Mouse (Mus musculus) kidney, adult 2 months (tissue): Measurements from ENCODE around the gene Oscar. TPM values are rescaled to one million over a fixed set of nuclear protein-coding genes. Genes with fewer than 3 reads are reported as not detected.
A peak's percentile ranks its signal among the peaks of the same experiment; 100 is the strongest.

Source experiments
- DNase-seq: peaks from one replicate; pipeline ENCODE4 v3.0.0; 2021
- H3K27ac ChIP-seq: fragments of 200-500 bp; 2 replicates; pipeline ENCODE4 v1.5.1; 2012; ENCODE audit warnings: low read depth, low read length, control low read depth, inconsistent platforms; ENCODE audit not compliant: insufficient read depth
- H3K27me3 ChIP-seq: fragments of 200-500 bp; replicated peaks from 2 replicates; pipeline ENCODE4 v1.6.1; 2012; ENCODE audit warnings: mild to moderate bottlenecking, moderate library complexity, low read length, inconsistent platforms; ENCODE audit not compliant: control insufficient read depth, insufficient read depth
- H3K36me3 ChIP-seq: fragments of 200-500 bp; 2 replicates; pipeline ENCODE4 v1.6.1; 2012; ENCODE audit warnings: mild to moderate bottlenecking, moderate library complexity, low read length, inconsistent platforms; ENCODE audit not compliant: control insufficient read depth, insufficient read depth
- H3K4me1 ChIP-seq: fragments of 200-500 bp; 2 replicates; pipeline ENCODE4 v1.6.1; 2011; ENCODE audit warnings: low read length; ENCODE audit not compliant: control insufficient read depth, insufficient read depth
- H3K4me3 ChIP-seq: fragments of 200-500 bp; 2 replicates; pipeline ENCODE4 v1.5.1; 2011; ENCODE audit warnings: mild to moderate bottlenecking, low read depth, low read length, control low read depth; ENCODE audit not compliant: insufficient read depth
- CTCF ChIP-seq: fragments of 200-500 bp; conservative IDR thresholded peaks from 2 replicates; pipeline ENCODE4 v1.5.1; 2011; ENCODE audit warnings: low read depth, mild to moderate bottlenecking, control low read depth, low read length, moderate library complexity, mixed read lengths; ENCODE audit not compliant: insufficient read depth, insufficient read length
- POLR2A ChIP-seq: fragments of 200-500 bp; IDR thresholded peaks from one replicate; pipeline ENCODE4 v1.6.1; 2011; ENCODE audit warnings: low read depth, low read length, control low read depth
- WGBS: fragments of 180-500 bp; shearing (Covaris S2); methylation state at CpG from one replicate; pipeline ENCODE4 v1.1.7; 2018; 5-methylcytosine and 5-hydroxymethylcytosine counted together
- polyA plus RNA-seq: library from polyadenylated mRNA; depleted of rRNA; stranded (reverse); fragments of >200 nt; gene quantifications from 2 replicates; pipeline ENCODE4 v1.2.3, GENCODE M21; 2012

Oscar gene
- polyA plus RNA-seq, 1 experiment, result 0.19 TPM

- Histone ChIP-seq H3K4me1 (peaks cover 10% of the 10 kb centered on the region), H3K27ac (peak overlapping the region; percentile 99; the same call in 1 of the 2 replicates), H3K27me3 (no peaks in the 10 kb centered on the region), H3K4me3 (peak overlapping the region; percentile 99), H3K36me3 (no peaks in the 10 kb centered on the region)
- WGBS, result 29% methylated on average over 4 of the region's 4 CpGs
- DNase-seq, result no peak
- TF ChIP-seq POLR2A, result no peak
- TF ChIP-seq CTCF, result no peak
Measured at GRCm38 (mm10) chr7:3629030-3629429, 13.1 kb upstream of the Oscar start.

- TF ChIP-seq POLR2A, result peak; percentile 65
- TF ChIP-seq CTCF, result no peak
- peak; percentile 94 for DNase-seq
- H3K4me1 ChIP-seq, result no peaks in the 10 kb centered on the region
- H3K27ac ChIP-seq, result peak within 1 kb of the TSS; percentile 87
- no peaks in the 10 kb centered on the region for H3K27me3 ChIP-seq
- H3K4me3 ChIP-seq, result peak within 1 kb of the TSS; percentile 86
- 1% methylated on average over 32 of the region's 32 CpGs for WGBS
- H3K36me3 ChIP-seq, result no peaks in the 10 kb centered on the region; the same call in 1 of the 2 replicates
Measured at GRCm38 (mm10) chr7:3617242-3617995, 1.5 kb upstream of the Oscar start, which contains the start of gene Ndufa3. Ndufa3 (plus strand) TSS chr7:3617373.

- TF ChIP-seq CTCF (peak; percentile 35; the same call in 1 of the 2 replicates), POLR2A (no peak)
- Histone ChIP-seq H3K27ac (no peak overlapping the region), H3K36me3 (no peaks in the 10 kb centered on the region; the same call in 1 of the 2 replicates), H3K4me3 (no peak overlapping the region; the same call in 1 of the 2 replicates), H3K27me3 (no peaks in the 10 kb centered on the region), H3K4me1 (no peaks in the 10 kb centered on the region)
- no peak for DNase-seq
- 38% methylated on average over 6 of the region's 6 CpGs for WGBS
Measured at GRCm38 (mm10) chr7:3616389-3617241, 658 bp upstream of the Oscar start.

GRCm38 (mm10) chr7:3614021-3614420 is 1.9 kb downstream of the Oscar start:
- 79% methylated on average over 3 of the region's 3 CpGs for WGBS
- DNase-seq, result no peak
- H3K4me3 ChIP-seq, result no peak overlapping the region
- TF ChIP-seq CTCF (no peak), POLR2A (no peak)
- no peaks in the 10 kb centered on the region for H3K36me3 ChIP-seq
- no peak overlapping the region for H3K27ac ChIP-seq
- no peaks in the 10 kb centered on the region for H3K4me1 ChIP-seq
- no peaks in the 10 kb centered on the region for H3K27me3 ChIP-seq

- Histone ChIP-seq H3K27ac (no peak overlapping the region), H3K27me3 (no peaks in the 10 kb centered on the region), H3K36me3 (no peaks in the 10 kb centered on the region), H3K4me1 (no peaks in the 10 kb centered on the region), H3K4me3 (no peak overlapping the region)
- no peak for TF ChIP-seq POLR2A
- TF ChIP-seq CTCF, result no peak
- WGBS, result 91% methylated on average over 13 of the region's 13 CpGs
- no peak for DNase-seq
Measured at GRCm38 (mm10) chr7:3611006-3611405, 5.0 kb downstream of the Oscar start.

- 81% methylated on average over 3 of the region's 3 CpGs for WGBS
- no peak overlapping the region for H3K27ac ChIP-seq
- no peak for TF ChIP-seq CTCF
- TF ChIP-seq POLR2A, result no peak
Measured at GRCm38 (mm10) chr7:3610437-3610836, 5.5 kb downstream of the Oscar start.

GRCm38 (mm10) chr7:3609082-3609481 is 6.9 kb downstream of the Oscar start:
- Histone ChIP-seq H3K4me1 (no peaks in the 10 kb centered on the region), H3K36me3 (no peaks in the 10 kb centered on the region), H3K27ac (no peak overlapping the region; the same call in 1 of the 2 replicates), H3K27me3 (no peaks in the 10 kb centered on the region), H3K4me3 (no peak overlapping the region)
- 13% methylated on average over 3 of the region's 3 CpGs for WGBS
- peak; percentile 91 for DNase-seq
- TF ChIP-seq CTCF (no peak), POLR2A (no peak)

More at GRCm38 (mm10) chr7:3610437-3610836, 5.5 kb downstream of the Oscar start:
- Histone ChIP-seq H3K36me3 (no peaks in the 10 kb centered on the region), H3K4me3 (no peak overlapping the region), H3K27me3 (no peaks in the 10 kb centered on the region), H3K4me1 (no peaks in the 10 kb centered on the region)
- no peak for DNase-seq
